Mouse (Mus musculus) activated CD4-positive, CD25-positive, alpha-beta regulatory T cell, adult 4 months (primary cell): Measurements from ENCODE around the gene Iqcj. TPM values are rescaled to one million over a fixed set of nuclear protein-coding genes. Genes with fewer than 3 reads are reported as not detected.

Experiments
- ATAC-seq: one replicate; pipeline ENCODE4 v1.8.0; 2017
- polyA plus RNA-seq, 2 experiments: library from polyadenylated mRNA; unstranded; fragments of 100-300 nt; shearing (Covaris generic); gene quantifications; one replicate each; pipeline ENCODE4 v1.2.1; 2017

Iqcj gene
- not detected for polyA plus RNA-seq

GRCm38 (mm10) chr3:67892026-67892705, at the start of gene Iqcj, which contains the start of gene Iqschfp:
Gene Iqcj (plus strand): TSS chr3:67892220.
Gene Iqschfp (plus strand): TSS chr3:67892232.
- no peak for ATAC-seq

- no peak for ATAC-seq
These were observed 39.6 kb upstream of the Iqcj start for GRCm38 (mm10) chr3:67852397-67852796.

- ATAC-seq: no peak
These were observed 30.5 kb upstream of the Iqcj start for GRCm38 (mm10) chr3:67861524-67861923.

GRCm38 (mm10) chr3:67867420-67868065, 24.5 kb upstream of the Iqcj start:
- ATAC-seq: no peak

GRCm38 (mm10) chr3:67869424-67869823, 22.6 kb upstream of the Iqcj start:
- no peak for ATAC-seq

GRCm38 (mm10) chr3:67877253-67877652, 14.8 kb upstream of the Iqcj start:
- no peak for ATAC-seq

- ATAC-seq: no peak
These were observed 7.7 kb upstream of the Iqcj start for GRCm38 (mm10) chr3:67884335-67884734.

- ATAC-seq: no peak
These were observed 5.8 kb upstream of the Iqcj start for GRCm38 (mm10) chr3:67886176-67886575.

GRCm38 (mm10) chr3:67887251-67887650, 4.8 kb upstream of the Iqcj start:
- ATAC-seq: no peak

- ATAC-seq: no peak
These were observed 748 bp downstream of the Iqcj start for GRCm38 (mm10) chr3:67892768-67893167.

- no peak for ATAC-seq
These were observed 10.5 kb downstream of the Iqcj start for GRCm38 (mm10) chr3:67902517-67902916.

GRCm38 (mm10) chr3:67908586-67908985, 16.6 kb downstream of the Iqcj start:
- no peak for ATAC-seq

GRCm38 (mm10) chr3:67918098-67918497, 26.1 kb downstream of the Iqcj start:
- no peak for ATAC-seq

- ATAC-seq: no peak
These were observed 26.7 kb downstream of the Iqcj start for GRCm38 (mm10) chr3:67918634-67919259.

- ATAC-seq: no peak
These were observed 31.1 kb downstream of the Iqcj start for GRCm38 (mm10) chr3:67923095-67923494.

- ATAC-seq: no peak
These were observed 33.4 kb downstream of the Iqcj start for GRCm38 (mm10) chr3:67925453-67925852.

- ATAC-seq: no peak
These were observed 38.6 kb downstream of the Iqcj start for GRCm38 (mm10) chr3:67930424-67931133.

GRCm38 (mm10) chr3:67931181-67931580, 39.2 kb downstream of the Iqcj start:
- no peak for ATAC-seq

GRCm38 (mm10) chr3:67931914-67932313, 39.9 kb downstream of the Iqcj start:
- ATAC-seq: no peak

- no peak for ATAC-seq
These were observed 43.8 kb downstream of the Iqcj start for GRCm38 (mm10) chr3:67935829-67936228.

GRCm38 (mm10) chr3:67947000-67947399, 55.0 kb downstream of the Iqcj start:
- ATAC-seq: no peak

GRCm38 (mm10) chr3:67952517-67952940, 60.5 kb downstream of the Iqcj start:
- ATAC-seq: no peak

GRCm38 (mm10) chr3:67954459-67955065, 62.5 kb downstream of the Iqcj start:
- ATAC-seq: no peak
